Mouse (Mus musculus) urinary bladder, adult 2 months (tissue): Measurements from ENCODE around the gene Palm2. TPM values are rescaled to one million over a fixed set of nuclear protein-coding genes. Genes with fewer than 3 reads are reported as not detected.

Source experiments
- DNase-seq: peaks from one replicate; pipeline ENCODE4 v3.0.0; 2022; ENCODE audit warnings: low spot score
- polyA plus RNA-seq: library from polyadenylated mRNA; depleted of rRNA; stranded (reverse); fragments of >200 nt; gene quantifications from 2 replicates; pipeline ENCODE4 v1.2.3, GENCODE M21; 2012; rRNA removed

Gene Palm2
- polyA plus RNA-seq, 1 experiment, result 0.99 TPM

DNA sequence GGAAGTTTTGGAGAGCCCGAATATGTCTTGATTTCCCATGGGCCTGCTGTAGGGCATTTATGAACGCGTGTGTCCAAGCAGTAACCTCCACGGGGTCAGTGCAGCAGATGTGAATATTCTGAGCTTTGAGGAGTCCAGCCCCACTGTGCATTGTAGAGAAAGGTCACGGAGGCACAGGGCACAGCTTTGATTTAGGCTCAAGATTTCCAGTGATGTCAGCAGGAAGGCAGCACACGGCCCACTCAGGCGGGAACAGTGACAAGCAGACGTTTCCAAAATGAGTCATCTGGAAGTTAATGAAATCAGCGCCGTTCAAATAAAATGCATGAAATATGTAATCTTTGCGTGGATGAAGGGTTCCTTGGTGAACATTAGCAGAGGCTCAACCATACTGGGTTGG is 323.9 kb downstream of the Palm2 start:
- DNase-seq, result no peak

Other genes with a start within 250 kb of the Palm2 start
- gene Ptpn3, start 132.4 kb upstream of the Palm2 start, polyA plus RNA-seq, result 22.1 and 23.5 TPM in 2 replicates
- 3.6 and 6.4 TPM in 2 replicates for gene Pakap, start 133.9 kb downstream of the Palm2 start, polyA plus RNA-seq